Mouse (Mus musculus) CD4-positive naive resting alpha-beta T cell, adult 76 days (primary cell): ENCODE data around the gene Slc5a3. TPM values are rescaled to one million over a fixed set of nuclear protein-coding genes. Genes with fewer than 3 reads are reported as not detected.

Source experiments
- total RNA-seq: library from RNA; stranded (reverse); gene quantifications from one replicate; pipeline ENCODE4 v1.2.4, GENCODE M21; 2023

Slc5a3 gene
- total RNA-seq, result 9.4 TPM

DNA sequence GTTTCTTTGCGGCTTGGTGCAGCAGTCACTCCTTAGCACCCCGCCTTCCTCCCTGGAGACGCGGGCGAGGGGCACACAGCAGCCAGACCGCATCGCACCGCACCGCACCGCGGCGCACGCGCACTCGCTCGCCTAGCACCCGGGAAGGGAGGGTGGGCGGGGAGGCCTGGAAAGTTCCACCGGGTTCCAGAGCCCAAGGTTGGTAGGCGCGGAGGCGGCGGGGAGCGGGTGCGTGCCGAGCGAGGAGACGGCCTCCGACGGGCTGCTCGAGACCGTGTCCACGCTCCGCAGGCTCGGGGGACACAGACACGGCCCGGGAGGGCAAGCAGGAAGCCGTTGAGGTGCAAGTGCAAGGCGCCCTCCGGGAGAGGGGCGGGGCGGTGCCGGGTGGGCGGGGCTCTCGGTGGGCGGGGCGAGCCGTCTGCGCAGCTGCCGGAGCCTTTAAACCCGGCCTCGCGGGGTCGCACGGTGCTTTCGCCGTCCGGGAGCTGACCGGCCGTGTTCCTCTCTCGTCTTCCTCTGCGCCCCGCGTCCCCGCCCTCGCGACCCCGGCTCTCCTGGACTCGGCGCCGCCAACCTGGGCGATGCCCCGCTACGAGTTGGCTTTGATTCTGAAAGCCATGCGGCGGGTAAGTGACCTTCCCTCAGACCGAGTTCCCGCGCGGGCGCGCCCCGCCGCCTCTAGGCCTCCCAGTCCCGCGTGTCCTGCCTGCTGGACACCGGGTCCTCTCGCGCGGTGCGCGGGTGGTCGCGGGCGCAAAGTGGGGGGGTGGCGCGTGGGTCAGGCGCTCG lies at the start of gene Slc5a3, which contains the start of the genes Mrps6 and Gm49711:
TSS of gene Slc5a3 (plus strand) at position 471 of the 792 bp plus-strand sequence.
TSS of gene Mrps6 (plus strand) at position 419 of the 792 bp plus-strand sequence.
TSS of gene Gm49711 (plus strand) at position 465 of the 792 bp plus-strand sequence.

Other genes with a start within 250 kb of the Slc5a3 start
- 20.5 TPM for gene Mrps6, start 52 bp upstream of the Slc5a3 start, total RNA-seq
- gene Gm49711, start within 50 bp of the Slc5a3 start, total RNA-seq, result not detected
- not detected for gene Kcne2, start 234.1 kb downstream of the Slc5a3 start, total RNA-seq
- gene Smim11, start 243.0 kb downstream of the Slc5a3 start, total RNA-seq, result 15.5 TPM